Mouse (Mus musculus) heart, postnatal 10 days (tissue): ENCODE results near the gene Fgg. TPM values are rescaled to one million over a fixed set of nuclear protein-coding genes. Genes with fewer than 3 reads are reported as not detected.

Source experiments
- DNase-seq, 2 experiments: peaks; one replicate each; pipeline ENCODE4 v3.0.0; 2021
- intact Hi-C: fragments of 180-260 bp; cut with DNase I; formaldehyde crosslinking; loops from one replicate; pipeline ENCODE4 v1.15.1; 2025
- total RNA-seq, 2 experiments: library from RNA; stranded (reverse); gene quantifications; 2 replicates each; pipeline ENCODE4 v1.2.3; 2021

The Fgg gene
- total RNA-seq = not detected

- intact Hi-C loops = no loop called here
Observed at GRCm38 (mm10) chr3:83007557-83007956, at the start of gene Fgg. Gene Fgg, plus strand, starts transcription at chr3:83007724.

GRCm38 (mm10) chr3:82971046-82971445, 36.5 kb upstream of the Fgg start:
- intact Hi-C loops = no loop called here
- DNase-seq = peak; percentile 20 to 36

More at GRCm38 (mm10) chr3:83007557-83007956, at the start of gene Fgg:
- DNase-seq = no peak

- intact Hi-C loops = no loop called here
- peak; percentile 64 to 69 for DNase-seq
Observed at GRCm38 (mm10) chr3:82980818-82981217, 26.7 kb upstream of the Fgg start.

GRCm38 (mm10) chr3:82981861-82982260, 25.7 kb upstream of the Fgg start:
- no peak for DNase-seq
- intact Hi-C loops = no loop called here

- DNase-seq = no peak
- intact Hi-C loops = loop anchor here (1.0 kb wide), 1 partner anchor 108 kb away; no protein-coding TSS in a partner anchor
Observed at GRCm38 (mm10) chr3:82984840-82985239, 22.7 kb upstream of the Fgg start.

GRCm38 (mm10) chr3:82991963-82992362, 15.6 kb upstream of the Fgg start:
- DNase-seq = no peak

GRCm38 (mm10) chr3:82992956-82993355, 14.6 kb upstream of the Fgg start:
- intact Hi-C loops = loop anchor here (10.0 kb wide), 1 partner anchor 772 kb away; the partner anchor contains the start of gene Sfrp2
- no peak for DNase-seq

More at GRCm38 (mm10) chr3:82991963-82992362, 15.6 kb upstream of the Fgg start:
- intact Hi-C loops = loop anchor here (10.0 kb wide), 1 partner anchor 773 kb away; the partner anchor contains the start of gene Sfrp2

- DNase-seq = peak; percentile 69 to 77
- intact Hi-C loops = loop anchor here (10.0 kb wide), 1 partner anchor 769 kb away; the partner anchor contains the start of gene Sfrp2
Observed at GRCm38 (mm10) chr3:82995368-82995767, 12.2 kb upstream of the Fgg start.

GRCm38 (mm10) chr3:82996656-82997055, 10.9 kb upstream of the Fgg start:
- no peak for DNase-seq
- intact Hi-C loops = loop anchor here (10.0 kb wide), 1 partner anchor 768 kb away; the partner anchor contains the start of gene Sfrp2

GRCm38 (mm10) chr3:82998772-82999463, 8.6 kb upstream of the Fgg start:
- intact Hi-C loops = loop anchor here (1.0 to 10.0 kb wide), 3 partner anchors 81 to 766 kb away; partner anchors contain the start of gene Sfrp2
- DNase-seq = peak; percentile 57 to 73

- intact Hi-C loops = loop anchor here (1.0 to 10.0 kb wide), 3 partner anchors 80 to 765 kb away; partner anchors contain the start of gene Sfrp2
- DNase-seq = no peak
Observed at GRCm38 (mm10) chr3:82999995-83000394, 7.5 kb upstream of the Fgg start.

GRCm38 (mm10) chr3:83002191-83002590, 5.3 kb upstream of the Fgg start:
- DNase-seq = peak; percentile 19 to 59
- intact Hi-C loops = loop anchor here (1.0 kb wide), 1 partner anchor 51 kb away; no protein-coding TSS in a partner anchor

- intact Hi-C loops = no loop called here
- no peak for DNase-seq
Observed at GRCm38 (mm10) chr3:83003068-83003467, 4.5 kb upstream of the Fgg start.

- DNase-seq = no peak
- intact Hi-C loops = no loop called here
Observed at GRCm38 (mm10) chr3:83004801-83005200, 2.7 kb upstream of the Fgg start.

- no peak for DNase-seq
- intact Hi-C loops = no loop called here
Observed at GRCm38 (mm10) chr3:83010291-83010690, 2.8 kb downstream of the Fgg start.

GRCm38 (mm10) chr3:83011136-83011535, 3.6 kb downstream of the Fgg start:
- intact Hi-C loops = no loop called here
- DNase-seq = no peak

- no peak for DNase-seq
- intact Hi-C loops = no loop called here
Observed at GRCm38 (mm10) chr3:83011565-83011964, 4.0 kb downstream of the Fgg start.

- no peak for DNase-seq
- intact Hi-C loops = no loop called here
Observed at GRCm38 (mm10) chr3:83012636-83013035, 5.1 kb downstream of the Fgg start.

- intact Hi-C loops = no loop called here
- DNase-seq = no peak
Observed at GRCm38 (mm10) chr3:83013951-83014350, 6.4 kb downstream of the Fgg start.

GRCm38 (mm10) chr3:83016236-83016635, 8.7 kb downstream of the Fgg start:
- intact Hi-C loops = no loop called here

GRCm38 (mm10) chr3:83020387-83020786, 12.9 kb downstream of the Fgg start:
- DNase-seq = no peak

More at GRCm38 (mm10) chr3:83016236-83016635, 8.7 kb downstream of the Fgg start:
- no peak for DNase-seq

GRCm38 (mm10) chr3:83021176-83021575, 13.7 kb downstream of the Fgg start:
- DNase-seq = no peak
- intact Hi-C loops = no loop called here

More at GRCm38 (mm10) chr3:83020387-83020786, 12.9 kb downstream of the Fgg start:
- intact Hi-C loops = no loop called here
